Mouse (Mus musculus): Measurements from ENCODE around the gene Gjc1.

Gjc1 gene

DNA sequence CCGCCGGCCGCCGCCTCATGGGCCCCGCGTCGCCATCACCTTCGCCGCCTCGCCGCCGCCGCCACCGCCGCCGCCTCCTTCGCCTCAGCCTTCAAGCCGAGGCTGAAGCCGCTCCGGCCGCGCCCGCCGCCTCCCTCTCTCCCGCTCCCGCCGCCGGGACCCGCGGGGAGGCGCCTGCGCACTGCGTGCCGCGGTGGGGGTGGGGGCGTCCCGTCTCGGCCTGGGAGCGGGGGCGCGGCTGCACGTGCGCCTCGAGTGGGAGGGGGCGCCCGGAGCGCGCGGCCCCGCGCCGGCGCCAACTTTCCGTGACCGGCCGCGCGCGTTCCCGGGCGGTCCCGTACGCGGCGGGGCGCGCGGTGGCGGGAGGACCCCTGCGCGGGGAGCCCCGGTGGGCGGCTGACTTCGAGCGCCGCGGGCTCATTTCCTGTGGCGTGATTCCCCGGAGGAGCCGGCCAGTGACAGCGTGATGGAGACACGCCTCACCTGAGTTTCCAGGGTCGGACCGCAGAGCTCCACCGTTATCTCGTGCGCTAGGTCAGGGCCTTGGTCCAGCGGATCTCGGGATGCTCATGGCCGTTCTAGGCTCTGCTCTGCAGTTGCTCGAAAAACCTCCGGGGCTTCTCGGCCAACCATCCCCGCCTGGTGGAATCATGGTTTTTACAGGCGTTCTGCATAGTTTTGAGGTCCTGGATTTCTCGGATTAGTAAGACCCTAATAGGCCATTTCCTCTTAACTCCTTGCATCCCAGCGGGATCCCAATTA lies at the start of gene Gjc1:
Gjc1 (minus strand) TSS at position 680 of the 762 bp plus-strand sequence.
- DNase-seq (ENCODE audit: low spot score in 2 of 2) = peak in 1 of 2 experiments; percentile 28

DNA sequence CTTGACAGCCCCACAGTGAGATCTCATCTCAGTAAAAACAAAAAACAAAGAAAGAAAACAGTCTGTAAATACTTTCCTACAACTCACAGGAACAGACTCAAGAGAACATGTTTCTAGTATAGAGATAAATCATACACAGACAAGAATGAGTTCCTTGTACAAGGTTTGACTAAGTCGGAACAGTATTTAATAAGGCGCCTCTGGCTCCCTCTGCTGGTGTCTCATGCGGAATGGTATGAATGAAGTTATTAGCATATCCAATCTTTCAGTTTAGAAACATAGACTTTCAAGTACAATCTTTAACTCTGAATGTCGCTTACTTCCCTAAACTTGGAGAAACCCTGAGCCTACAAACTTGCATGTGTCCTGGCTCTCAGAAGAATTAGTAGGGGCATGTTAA lies 44.8 kb upstream of the Gjc1 start:
- peak in 1 of 2 experiments; percentile 72 for DNase-seq (ENCODE audit: low spot score in 2 of 2)

DNA sequence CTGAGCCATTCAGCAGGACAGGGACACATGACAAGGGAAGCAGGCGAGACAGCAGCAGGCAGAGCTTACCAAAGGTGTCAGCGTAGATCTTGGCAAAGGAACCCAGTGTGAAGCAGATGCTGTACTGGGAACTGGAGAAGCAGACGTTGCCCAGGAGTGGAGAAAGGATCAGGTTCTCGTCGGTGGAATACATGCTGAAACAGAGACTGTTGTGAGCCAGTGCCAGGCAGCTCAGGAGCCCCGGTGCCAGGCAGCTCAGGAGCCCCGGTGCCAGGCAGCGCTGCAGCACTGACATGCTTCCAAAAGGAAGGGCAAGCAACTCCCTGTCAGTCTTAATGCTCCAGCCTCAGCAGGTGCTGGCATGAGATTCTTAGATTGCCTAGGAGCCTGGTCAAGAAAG lies 40.4 kb upstream of the Gjc1 start:
- DNase-seq (ENCODE audit: low spot score in 2 of 2) = no peak

DNA sequence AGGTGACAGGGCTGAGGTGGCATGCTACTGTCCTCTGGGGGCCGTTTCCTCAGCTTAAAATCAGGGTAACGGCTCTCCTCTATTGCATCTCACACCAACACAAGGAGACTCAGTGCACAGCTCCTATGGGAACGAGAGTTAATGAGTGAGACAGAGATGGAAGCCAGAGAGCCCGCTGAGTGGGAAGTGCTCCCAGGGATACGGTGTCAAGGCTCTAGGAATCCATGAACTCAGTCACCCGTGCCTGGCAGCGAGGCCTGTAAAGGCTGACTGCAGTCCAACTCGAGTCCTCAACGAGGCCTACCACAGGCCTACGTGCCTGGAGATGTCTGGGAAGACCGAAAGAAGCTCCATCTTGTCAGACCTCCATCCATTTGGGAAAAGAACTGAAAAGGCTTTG lies 39.5 kb upstream of the Gjc1 start:
- DNase-seq (ENCODE audit: low spot score in 2 of 2) = no peak

DNA sequence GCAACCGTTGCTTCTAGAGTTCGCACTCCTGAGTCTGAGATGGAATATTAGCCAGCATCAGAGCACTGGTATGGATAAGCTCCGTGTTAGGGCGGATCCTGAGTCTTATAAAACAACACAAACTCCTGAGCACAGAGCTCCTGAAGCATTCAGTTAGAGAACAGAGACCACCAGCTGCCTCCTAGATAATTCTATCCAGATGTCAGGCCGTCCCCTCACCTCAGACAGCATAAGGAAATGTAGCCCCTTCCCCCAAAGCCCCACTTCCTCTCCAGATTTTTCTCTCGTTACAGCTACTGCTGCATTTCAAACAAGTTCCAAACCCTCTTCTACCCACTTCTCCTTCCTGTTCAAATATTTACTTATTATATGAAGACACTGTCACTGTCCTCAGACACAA lies 36.4 kb upstream of the Gjc1 start:
- no peak for DNase-seq (ENCODE audit: low spot score in 2 of 2)

DNA sequence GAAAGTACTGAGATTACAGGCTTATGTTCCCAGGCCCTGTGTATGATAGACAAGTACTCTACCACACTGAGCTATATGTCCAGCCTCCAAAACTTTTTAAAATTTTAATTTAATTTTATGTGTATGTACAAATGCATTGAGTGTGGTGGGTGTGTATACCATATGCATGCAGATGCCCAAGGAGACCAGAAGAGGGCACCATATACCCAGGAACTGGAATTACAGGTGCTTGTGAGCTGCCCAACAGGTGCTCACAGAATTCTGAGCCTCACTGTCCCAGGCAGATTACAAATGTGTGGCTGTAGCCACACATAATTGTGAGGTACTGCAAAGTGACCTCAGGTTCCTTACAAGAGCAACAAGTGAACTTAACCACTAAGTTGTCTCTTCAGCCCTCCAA lies 34.3 kb upstream of the Gjc1 start:
- DNase-seq (ENCODE audit: low spot score in 2 of 2) = no peak

DNA sequence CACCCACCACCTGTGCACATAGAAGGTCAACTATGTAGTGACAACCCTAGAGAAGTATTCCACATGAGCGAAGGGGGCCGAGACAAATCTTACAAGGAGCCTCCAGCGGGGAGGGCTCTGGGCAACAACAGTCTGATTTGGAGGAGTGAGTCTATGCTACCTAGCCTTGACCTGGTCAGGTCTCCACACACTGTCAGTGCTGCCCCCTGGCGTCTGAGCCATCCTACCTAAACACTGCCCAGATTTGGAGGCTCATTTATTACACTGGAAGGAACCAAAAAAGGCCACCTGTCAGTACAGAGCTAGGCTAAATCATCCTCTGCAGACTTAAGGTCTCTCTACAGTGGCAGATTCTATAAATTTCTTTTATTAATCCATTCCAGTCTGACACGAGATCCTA lies 32.4 kb upstream of the Gjc1 start:
- peak; percentile 23 to 74 for DNase-seq (ENCODE audit: low spot score in 2 of 2)

DNA sequence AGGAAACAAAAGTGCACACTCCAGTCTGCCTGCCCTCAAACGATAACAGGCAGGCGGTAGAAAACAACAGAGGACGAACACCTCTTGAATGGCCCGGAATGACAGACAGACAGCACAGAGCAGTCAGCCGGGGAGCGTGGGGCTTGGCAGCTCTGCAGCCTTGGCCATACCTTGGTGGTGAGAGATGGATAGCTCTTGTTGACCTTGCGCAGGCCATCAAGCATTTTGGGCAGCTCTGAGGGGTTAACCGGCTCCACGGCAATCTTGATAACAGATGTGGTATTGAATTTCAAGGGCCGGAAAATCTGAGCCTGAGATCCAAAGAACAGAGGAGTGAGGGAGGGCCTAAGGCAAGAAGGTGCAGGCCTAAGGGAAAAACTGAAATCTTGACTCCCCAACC lies 26.4 kb upstream of the Gjc1 start:
- DNase-seq (ENCODE audit: low spot score in 2 of 2) = no peak

DNA sequence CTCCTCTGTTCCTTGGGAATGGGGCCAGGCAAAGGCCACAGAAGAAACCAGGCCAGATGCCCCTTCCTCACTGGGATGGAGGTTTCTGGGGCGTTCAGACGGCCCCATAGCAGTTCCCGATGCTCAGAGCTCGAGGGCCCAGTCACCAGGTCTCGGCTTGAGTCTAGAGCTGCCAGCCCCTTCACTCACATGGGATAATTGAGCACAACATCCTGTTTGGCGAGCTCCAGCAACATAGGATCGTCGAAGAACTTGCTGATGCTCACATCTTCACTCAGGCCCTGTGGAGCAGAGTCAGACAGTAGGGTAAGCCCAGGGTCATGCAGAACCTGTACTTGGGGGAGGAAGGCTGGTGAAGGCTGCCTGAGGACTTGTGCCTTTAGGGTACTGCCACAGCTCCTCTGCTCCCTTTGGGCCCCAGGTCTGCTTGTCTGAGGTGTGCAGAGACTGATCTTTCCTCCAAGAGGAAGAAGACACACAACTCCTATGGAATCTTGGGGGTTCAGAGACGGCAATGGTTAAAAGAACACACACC lies 19.2 kb upstream of the Gjc1 start:
- no peak for DNase-seq (ENCODE audit: low spot score in 2 of 2)

DNA sequence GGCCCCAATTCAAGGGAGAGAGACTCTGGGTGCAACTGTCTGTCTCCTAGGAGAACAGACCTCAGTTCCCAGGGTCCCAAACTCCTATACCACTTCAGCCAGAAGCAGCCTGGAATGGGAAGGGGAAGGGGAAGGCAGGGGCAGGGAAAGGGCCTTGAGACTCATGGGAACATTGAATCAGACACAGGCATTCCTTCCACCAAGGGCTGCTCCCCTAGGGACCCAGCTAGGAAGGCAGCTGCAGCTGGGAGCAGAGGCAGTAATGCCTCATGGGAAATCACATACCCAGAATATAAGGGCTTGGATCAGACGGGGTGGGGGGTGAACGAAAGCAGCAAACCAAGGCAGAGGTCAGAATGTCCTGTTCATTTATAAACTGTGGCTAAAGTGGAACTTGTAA lies 18.6 kb upstream of the Gjc1 start:
- no peak for DNase-seq (ENCODE audit: low spot score in 2 of 2)

DNA sequence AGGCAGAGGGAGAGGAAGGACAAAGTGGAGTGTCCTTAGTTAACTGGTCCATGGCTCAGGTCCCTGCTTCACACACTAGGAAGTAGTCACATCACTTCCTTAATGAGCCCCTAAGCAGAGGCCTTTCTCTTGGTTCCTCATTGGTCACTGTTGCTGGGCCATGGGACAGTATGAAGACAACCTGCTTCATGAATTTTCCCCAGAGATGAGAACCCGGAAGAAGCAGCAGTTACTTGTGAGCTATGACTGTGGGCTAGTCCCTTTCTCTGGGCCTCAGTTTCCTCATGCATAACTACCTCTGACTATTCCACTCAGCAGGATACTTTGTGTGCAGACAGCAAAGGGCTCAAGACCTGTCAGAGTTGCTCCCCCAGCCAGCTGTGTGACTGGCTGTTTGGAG lies 17.9 kb upstream of the Gjc1 start:
- no peak for DNase-seq (ENCODE audit: low spot score in 2 of 2)

DNA sequence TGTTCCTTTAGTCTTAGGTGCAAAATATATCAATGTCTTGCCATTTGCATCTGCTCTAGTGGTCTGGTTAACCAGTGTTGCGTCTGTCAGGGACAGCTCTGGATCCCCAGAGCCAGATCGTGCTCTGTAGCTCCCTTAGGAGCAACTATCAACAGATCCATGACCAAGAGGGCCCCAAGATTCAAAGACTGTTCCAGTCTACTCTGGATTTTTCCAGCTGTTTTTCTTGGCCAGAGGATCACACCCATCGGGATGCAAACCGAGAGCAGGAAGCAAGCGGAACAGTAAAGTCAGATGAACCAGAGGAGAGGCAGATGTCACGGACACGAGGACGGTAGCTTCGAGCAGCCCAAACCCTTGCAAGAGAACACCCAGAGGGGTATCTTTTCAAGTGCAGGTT lies 16.6 kb upstream of the Gjc1 start:
- no peak for DNase-seq (ENCODE audit: low spot score in 2 of 2)

DNA sequence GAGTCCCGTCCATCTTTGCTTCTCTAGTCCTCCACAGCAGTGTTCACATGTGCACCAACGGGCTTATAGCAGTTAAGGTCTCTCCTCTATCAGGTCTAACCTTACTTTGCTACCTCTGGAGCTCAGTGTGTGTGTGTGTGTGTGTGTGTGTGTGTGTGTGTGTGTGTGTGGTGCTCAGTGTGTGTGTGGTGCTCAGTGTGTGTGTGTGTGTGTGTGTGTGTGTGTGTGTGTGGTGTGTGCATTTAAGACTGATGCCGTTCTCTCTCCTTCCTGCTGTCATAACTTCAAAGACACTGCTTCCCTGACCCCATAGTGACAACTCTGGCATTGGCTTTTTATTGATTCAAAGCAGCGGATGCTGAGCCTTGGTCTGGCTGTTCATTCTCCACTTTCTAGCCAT lies 16.0 kb upstream of the Gjc1 start, which contains the start of gene Higd1b:
Higd1b (plus strand) TSS at position 301 of the 400 bp plus-strand sequence.
- DNase-seq (ENCODE audit: low spot score in 2 of 2) = no peak

DNA sequence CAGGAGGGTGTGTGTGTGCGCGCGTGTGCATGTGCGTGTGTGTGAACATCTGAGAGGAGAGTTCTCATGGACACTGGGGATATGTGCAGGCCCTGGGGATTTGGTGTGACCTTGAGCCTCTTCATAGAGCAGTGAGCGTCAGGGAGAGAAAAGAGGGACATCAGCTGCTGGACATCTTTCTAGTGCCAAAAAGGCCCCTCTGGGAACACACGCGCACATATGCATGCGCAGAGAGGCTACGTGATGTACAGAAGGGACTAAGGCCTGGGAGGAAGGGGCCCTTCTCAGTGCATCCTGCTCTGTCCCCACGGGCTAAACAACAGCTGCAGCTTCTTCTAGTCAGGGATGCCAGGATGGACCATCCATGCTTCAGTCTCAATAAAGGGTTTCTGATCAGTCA lies 14.7 kb upstream of the Gjc1 start:
- no peak for DNase-seq (ENCODE audit: low spot score in 2 of 2)

DNA sequence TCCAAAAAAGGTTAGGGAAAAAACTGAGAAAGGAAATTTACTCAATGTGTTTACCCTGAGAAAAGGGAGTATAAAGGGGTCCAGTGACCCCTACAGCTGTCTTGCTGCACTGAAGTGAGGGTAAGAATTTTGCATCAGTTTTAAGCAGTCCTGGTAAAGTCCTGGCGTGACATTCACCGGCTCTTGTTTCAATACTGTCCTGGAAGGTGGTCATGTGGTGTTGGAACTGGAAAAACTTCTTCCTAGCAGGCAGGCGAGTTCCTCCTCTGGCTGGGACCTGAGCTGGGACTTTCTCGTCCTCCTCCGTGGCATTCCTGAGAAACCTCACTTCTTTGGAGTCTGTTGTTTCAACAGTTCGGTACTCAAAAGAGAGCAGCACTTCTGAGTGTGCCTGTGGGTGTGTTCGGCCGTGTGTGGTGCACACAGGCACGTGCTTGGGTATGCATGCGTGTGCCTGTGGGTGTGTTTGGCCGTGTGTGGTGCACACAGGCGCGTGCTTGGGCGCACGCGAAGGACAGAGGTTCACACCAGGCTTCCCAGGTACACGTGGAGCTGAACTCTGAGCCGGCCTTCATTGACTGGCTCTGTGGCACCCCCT lies 13.3 kb upstream of the Gjc1 start:
- no peak for DNase-seq (ENCODE audit: low spot score in 2 of 2)

DNA sequence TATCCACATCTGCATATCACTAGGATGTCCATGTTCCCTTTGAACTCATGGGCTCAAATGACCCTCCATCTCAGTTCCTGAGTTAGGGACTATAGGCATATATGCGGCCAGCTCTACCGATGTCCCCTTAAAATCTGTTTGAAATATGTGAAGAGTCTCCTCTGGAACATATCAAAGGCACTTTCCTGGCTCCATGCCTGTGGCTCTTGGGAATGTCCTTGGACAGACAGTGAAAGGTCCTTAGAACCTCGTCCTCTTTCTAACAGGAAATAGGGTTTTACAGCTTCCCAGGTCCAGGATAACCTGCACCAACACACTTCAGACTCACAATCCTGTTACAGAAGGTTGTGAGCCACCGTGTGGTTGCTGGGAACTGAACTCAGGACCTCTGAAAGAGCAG lies 10.8 kb upstream of the Gjc1 start:
- no peak for DNase-seq (ENCODE audit: low spot score in 2 of 2)

DNA sequence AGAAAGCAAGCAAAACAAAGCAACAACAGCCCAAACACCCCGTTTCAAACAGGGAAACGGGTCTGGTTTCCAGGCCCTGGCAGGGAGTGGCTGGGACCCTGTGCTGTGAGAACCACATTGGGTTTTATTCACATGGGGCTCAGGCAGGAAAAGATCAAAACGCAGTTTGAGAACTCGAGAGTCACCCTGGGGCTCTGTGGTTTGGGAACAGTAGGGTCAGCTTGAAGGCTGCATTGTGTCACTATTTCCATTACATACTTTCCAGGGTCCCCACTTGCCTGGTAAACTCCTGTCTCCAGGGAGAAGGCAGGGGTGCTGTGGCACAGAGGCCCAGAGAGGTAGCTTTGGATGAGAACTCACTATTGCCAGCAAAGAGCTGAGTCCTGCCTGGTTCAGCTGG lies 7.6 kb upstream of the Gjc1 start:
- DNase-seq (ENCODE audit: low spot score in 2 of 2) = no peak

DNA sequence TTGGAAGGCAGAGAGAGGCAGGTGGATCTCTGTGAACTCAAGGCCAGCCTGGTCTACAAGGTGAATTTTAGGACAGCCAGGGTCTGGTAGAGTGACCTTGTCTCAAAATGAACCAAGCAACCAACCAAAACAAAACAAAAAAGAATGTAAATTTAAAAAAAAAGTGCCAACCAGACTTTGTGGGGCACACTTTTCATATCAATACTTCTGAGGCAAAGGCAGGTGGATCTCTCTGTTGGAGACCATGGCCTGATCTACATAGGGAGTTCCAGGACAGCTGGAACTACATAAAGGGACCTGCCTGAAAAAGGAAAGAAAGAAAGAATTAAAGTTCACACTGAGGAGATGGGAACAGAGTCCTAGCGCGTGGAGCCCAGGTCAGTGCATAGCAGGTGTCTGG lies 7.0 kb upstream of the Gjc1 start:
- no peak for DNase-seq (ENCODE audit: low spot score in 2 of 2)

DNA sequence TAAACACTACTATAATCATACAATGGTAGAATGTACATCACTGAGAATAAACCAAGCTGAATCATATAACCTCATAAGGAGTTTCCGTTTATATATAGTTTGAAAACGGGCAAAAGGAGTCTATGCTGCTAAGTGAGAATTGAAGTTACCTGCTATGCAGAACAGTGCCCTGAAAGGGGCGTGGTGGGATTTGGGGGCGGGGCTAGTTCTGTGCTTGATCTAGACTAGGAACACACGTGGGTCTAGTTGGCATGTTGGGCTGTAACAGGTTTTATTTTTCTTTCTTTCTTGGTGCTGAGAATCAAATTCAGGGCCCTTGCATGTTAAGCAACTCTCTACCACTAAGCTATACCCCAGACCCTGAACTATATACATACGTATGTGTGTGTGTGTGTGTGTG lies 1.7 kb upstream of the Gjc1 start:
- DNase-seq (ENCODE audit: low spot score in 2 of 2) = no peak

DNA sequence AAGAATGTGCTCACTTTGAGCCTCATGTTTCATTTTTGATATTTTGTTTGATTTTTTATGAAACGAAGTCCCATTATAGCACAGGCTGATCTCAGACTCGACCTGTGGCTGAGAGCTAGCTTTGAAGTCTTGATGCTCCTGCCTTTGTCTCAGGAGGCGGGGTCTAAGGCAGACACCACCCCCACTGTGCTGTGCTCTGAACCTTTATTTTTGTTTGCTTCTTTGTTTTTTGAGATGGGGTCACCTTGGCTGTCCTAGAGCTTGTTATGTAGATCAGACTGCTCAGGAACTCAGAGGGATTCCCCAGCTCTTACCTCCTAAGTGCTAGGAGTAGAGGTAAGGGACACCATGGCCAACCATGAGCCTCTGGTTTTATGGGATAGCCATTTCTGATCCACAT lies 932 bp upstream of the Gjc1 start:
- DNase-seq (ENCODE audit: low spot score in 2 of 2) = no peak

DNA sequence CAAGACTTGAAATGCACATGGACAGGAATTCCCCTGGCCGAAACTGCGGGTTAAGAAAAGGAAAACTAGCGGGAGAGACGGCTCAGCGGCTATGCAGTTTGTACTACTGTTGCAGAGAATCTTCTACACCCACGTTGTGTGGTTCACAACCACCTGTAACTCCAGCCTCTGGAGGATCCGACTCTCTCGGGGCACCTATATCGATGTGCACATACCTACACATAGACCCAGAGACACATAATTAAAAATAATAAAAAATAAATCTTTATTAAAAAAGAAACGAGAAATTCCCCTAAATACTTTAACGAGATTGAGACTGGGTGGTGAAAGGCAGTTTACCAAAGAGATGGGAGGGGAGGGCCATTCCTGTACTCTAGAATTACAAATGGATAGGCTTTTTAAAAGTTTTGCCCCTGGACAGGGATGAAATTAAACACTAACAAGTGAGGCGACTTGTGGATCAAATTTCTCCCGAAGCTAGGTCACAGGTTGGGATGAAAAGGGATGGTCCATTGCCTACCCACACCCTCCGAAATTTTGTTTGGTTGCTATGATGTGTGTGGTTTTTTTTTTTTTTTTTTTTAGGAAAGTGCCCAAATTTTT lies 384 bp upstream of the Gjc1 start:
- no peak for DNase-seq (ENCODE audit: low spot score in 2 of 2)

DNA sequence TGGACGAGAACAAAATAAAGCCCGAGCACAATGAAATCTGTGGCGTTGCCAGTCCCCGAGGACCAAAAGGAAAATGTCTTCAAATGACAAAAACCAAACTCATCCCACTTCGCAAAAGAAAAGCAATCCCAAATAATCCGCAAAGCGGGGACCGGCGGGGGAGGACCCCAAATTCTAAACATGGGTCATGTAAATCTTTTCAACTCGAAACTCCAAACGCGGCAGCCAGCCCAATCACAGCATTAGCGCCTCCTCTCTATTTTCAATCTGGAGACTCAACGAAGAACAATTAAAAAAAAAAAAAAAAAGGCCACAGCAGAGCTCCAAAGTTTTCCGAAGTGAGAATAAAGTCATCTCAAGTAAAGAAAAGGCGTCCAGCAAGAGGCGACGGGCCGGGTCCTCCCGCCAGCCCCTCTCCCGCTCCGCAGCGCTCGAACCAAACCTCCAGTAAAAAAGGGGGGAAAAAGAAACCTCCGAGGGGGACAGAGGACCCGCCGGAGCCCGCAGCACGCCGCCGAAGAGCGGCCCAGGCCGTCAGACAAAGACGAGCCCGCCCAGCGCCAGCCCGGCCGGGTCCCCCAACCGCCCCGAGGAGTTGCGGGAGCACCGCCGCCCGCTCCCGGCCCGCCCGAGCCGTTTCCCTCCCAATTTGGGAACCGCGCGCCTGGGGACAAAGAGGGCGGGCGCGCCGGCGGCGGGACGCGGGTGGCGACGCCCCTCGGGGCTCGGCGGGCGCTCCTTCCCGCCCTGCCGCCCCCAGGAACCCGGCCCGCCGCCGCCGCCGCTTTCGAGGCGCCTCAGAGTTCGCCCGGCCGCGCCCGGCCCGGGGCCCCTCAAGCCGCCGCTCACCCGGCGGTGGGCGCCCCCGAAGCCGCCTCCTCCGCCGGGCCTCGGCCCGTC lies 1.1 kb downstream of the Gjc1 start:
- DNase-seq (ENCODE audit: low spot score in 2 of 2) = peak in 1 of 2 experiments; percentile 15
